Comparison of ENCODE assay signal across 26 mouse cellular contexts in genomic region chr1:175509989-175510388, GRCm38 (mm10). TPM values are rescaled to one million over a fixed set of nuclear protein-coding genes. Genes with fewer than 3 reads are reported as not detected.
A peak's percentile ranks its signal among the peaks of the same experiment; 100 is the strongest.
DNase-seq lines count a peak whose midpoint lies in the region; ATAC-seq lines count a peak whose summit lies in the region.
"Had no signal": no experiment of that assay in that cellular context is flagged by ENCODE, and none has a peak within 500 bp of the region (broad histone marks: within the 10 kb centered on the region; RNA-seq: fewer than 3 reads in every experiment).

No protein-coding gene starts in this region.

- peak; percentile 10 for DNase-seq in embryo, embryonic 11 days
- DNase-seq in embryo, embryonic 9.5 days (ENCODE audit: extremely low spot score) = no peak
- DNase-seq in limb, embryonic 10.5 days (ENCODE audit: low spot score) = peak; percentile 34
- DNase-seq: adrenal gland, postnatal 10 days; adrenal gland, postnatal 36 days; cerebellum, adult 18-20 months; cerebellum, adult 9-10 months; cerebellum, postnatal 25 days; forebrain, postnatal 0 days; gastrocnemius, adult 2 months; gastrocnemius, postnatal 14 days; heart, adult 11 months; kidney, adult 2 months had no signal

- H3K27me3 ChIP-seq in embryonic facial prominence, embryonic 12.5 days = no peaks in the 10 kb centered on the region
- no peaks in the 10 kb centered on the region for H3K27me3 ChIP-seq in limb, embryonic 10.5 days (ENCODE audit: low read depth, poor library complexity, severe bottlenecking)
- H3K27me3 ChIP-seq in hindbrain, embryonic 12.5 days = no peaks in the 10 kb centered on the region
- H3K27me3 ChIP-seq: hindbrain, embryonic 13.5 days had no signal

- no peaks in the 10 kb centered on the region for H3K9me3 ChIP-seq in embryonic facial prominence, embryonic 12.5 days
- no peaks in the 10 kb centered on the region for H3K9me3 ChIP-seq in limb, embryonic 10.5 days (replicated peaks)
- H3K9me3 ChIP-seq in hindbrain, embryonic 12.5 days (replicated peaks) = no peaks in the 10 kb centered on the region
- H3K9me3 ChIP-seq: forebrain, embryonic 10.5 days; hindbrain, embryonic 13.5 days had no signal

- 31% methylated on average over 3 of the region's 3 CpGs for WGBS in embryonic facial prominence, embryonic 12.5 days
- 67% methylated on average over 3 of the region's 3 CpGs for WGBS in limb, embryonic 10.5 days
- WGBS in hindbrain, embryonic 12.5 days = 64% methylated on average over 3 of the region's 3 CpGs

- no peak overlapping the region for H3K4me2 ChIP-seq in embryonic facial prominence, embryonic 12.5 days (replicated peaks)
- H3K4me2 ChIP-seq in hindbrain, embryonic 12.5 days (replicated peaks) = no peak overlapping the region
- H3K4me2 ChIP-seq: heart, embryonic 11.5 days; hindbrain, embryonic 13.5 days had no signal

- no peak overlapping the region for H3K4me3 ChIP-seq in embryonic facial prominence, embryonic 12.5 days
- H3K4me3 ChIP-seq in limb, embryonic 10.5 days = no peak overlapping the region
- no peak overlapping the region for H3K4me3 ChIP-seq in hindbrain, embryonic 12.5 days
- H3K4me3 ChIP-seq: erythroblast, embryonic 14.5 days; forebrain, embryonic 10.5 days; gastrocnemius, adult 2 months; hindbrain, embryonic 13.5 days had no signal

- H3K4me1 ChIP-seq in embryonic facial prominence, embryonic 12.5 days = peaks cover 2% of the 10 kb centered on the region; the same call in 1 of the 2 replicates
- H3K4me1 ChIP-seq in limb, embryonic 10.5 days = peaks cover 15% of the 10 kb centered on the region
- no peaks in the 10 kb centered on the region for H3K4me1 ChIP-seq in hindbrain, embryonic 12.5 days
- H3K4me1 ChIP-seq: forebrain, embryonic 10.5 days; hindbrain, embryonic 13.5 days had no signal

- ATAC-seq in embryonic facial prominence, embryonic 12.5 days (ENCODE audit: insufficient number of reproducible peaks, insufficient read depth, low FRiP score, low TSS enrichment) = 0 out of 2 replicates have a peak, but pooled peaks have one; percentile 22
- no peak for ATAC-seq in erythroid progenitor cell, adult 5-6 weeks (replicated peaks; ENCODE audit: low FRiP score, poor library complexity, severe bottlenecking)
- ATAC-seq in hindbrain, embryonic 12.5 days (ENCODE audit: low FRiP score) = no peak
- ATAC-seq: activated CD4-positive, CD25-positive, alpha-beta regulatory T cell, adult 4 months; forebrain, embryonic 14.5 days; forebrain, postnatal 0 days; hindbrain, embryonic 16.5 days; intestine, embryonic 16.5 days had no signal

- H3K27ac ChIP-seq in embryonic facial prominence, embryonic 12.5 days = no peak overlapping the region
- H3K27ac ChIP-seq in limb, embryonic 10.5 days = no peak overlapping the region
- H3K27ac ChIP-seq in hindbrain, embryonic 12.5 days = no peak overlapping the region
- H3K27ac ChIP-seq: forebrain, embryonic 10.5 days; gastrocnemius, adult 2 months; hindbrain, embryonic 13.5 days had no signal

- no peaks in the 10 kb centered on the region for H3K36me3 ChIP-seq in embryonic facial prominence, embryonic 12.5 days
- no peaks in the 10 kb centered on the region for H3K36me3 ChIP-seq in limb, embryonic 10.5 days
- no peaks in the 10 kb centered on the region for H3K36me3 ChIP-seq in hindbrain, embryonic 12.5 days
- H3K36me3 ChIP-seq: forebrain, embryonic 10.5 days; hindbrain, embryonic 13.5 days had no signal

- H3K9ac ChIP-seq in embryonic facial prominence, embryonic 12.5 days = no peak overlapping the region
- H3K9ac ChIP-seq in hindbrain, embryonic 12.5 days = no peak overlapping the region
- H3K9ac ChIP-seq: forebrain, postnatal 0 days; hindbrain, embryonic 13.5 days had no signal

RNA-seq across cellular contexts. Expression of gene Rgs7, which starts 17.7 kb away (rescaled TPM):
- polyA plus RNA-seq in embryonic facial prominence, embryonic 12.5 days (2016; fragmentation: Nextera tagmentation; extraction: Ambion mirVana) = 2.3 and 2.4 TPM in 2 replicates
- polyA plus RNA-seq in limb, embryonic 10.5 days (2016; fragmentation: Nextera tagmentation; extraction: Ambion mirVana) = 0.06 TPM in 1 of 2 replicates, not detected in the other
- not detected in 2 replicates for total RNA-seq in erythroid progenitor cell, adult 5-6 weeks (2015; ENCODE audit: low replicate concordance)
- 1.4 TPM in 1 of 2 replicates, not detected in the other for total RNA-seq in erythroid progenitor cell, adult 5-6 weeks (2017; ENCODE audit: low replicate concordance)
- polyA plus RNA-seq in hindbrain, embryonic 12.5 days (2016; fragmentation: Nextera tagmentation; extraction: Ambion mirVana) = 10.6 and 13.0 TPM in 2 replicates
- total RNA-seq: common myeloid progenitor, adult 5-6 weeks; hematopoietic stem cell, adult 5-6 weeks had no signal
- polyA plus RNA-seq: activated CD4-positive, CD25-positive, alpha-beta regulatory T cell, adult 4 months; erythroblast, embryonic 14.5 days had no signal
